ENCODE assay signal across 11 mouse cellular contexts in genomic region chr13:54736931-54737330, GRCm38 (mm10). TPM values are rescaled to one million over a fixed set of nuclear protein-coding genes. Genes with fewer than 3 reads are reported as not detected.
DNase-seq lines count a peak whose midpoint lies in the region; ATAC-seq lines count a peak whose summit lies in the region.
"Had no signal": no experiment of that assay in that cellular context is flagged by ENCODE, and none has a peak within 500 bp of the region (broad histone marks: within the 10 kb centered on the region; RNA-seq: fewer than 3 reads in every experiment).

No protein-coding gene starts in this region.

- no peak overlapping the region for H3K27ac ChIP-seq in heart, embryonic 14.5 days (replicated peaks in 1 of 2; ENCODE audit: control insufficient read depth in 1 of 2, insufficient read depth in 1 of 2, low read depth in 2 of 2, low read length in 2 of 2)
- H3K27ac ChIP-seq in liver, embryonic 12.5 days = no peak overlapping the region
- no peak overlapping the region for H3K27ac ChIP-seq in forebrain, embryonic 12.5 days
- no peak overlapping the region for H3K27ac ChIP-seq in neural tube, embryonic 13.5 days (replicated peaks)
- H3K27ac ChIP-seq: gastrocnemius, adult 2 months had no signal

- H3K9me3 ChIP-seq in heart, embryonic 14.5 days (ENCODE audit: control insufficient read depth, low read length) = no peaks in the 10 kb centered on the region
- no peaks in the 10 kb centered on the region for H3K9me3 ChIP-seq in liver, embryonic 12.5 days (replicated peaks)
- H3K9me3 ChIP-seq in forebrain, embryonic 12.5 days = no peaks in the 10 kb centered on the region
- no peaks in the 10 kb centered on the region for H3K9me3 ChIP-seq in neural tube, embryonic 13.5 days

- DNase-seq in heart, adult 11 months = no peak
- no peak for DNase-seq in liver
- no peak for DNase-seq in T-cell, adult 2 months (ENCODE audit: low spot score)
- DNase-seq: kidney, adult 9 months; lung, postnatal 10 days had no signal

- H3K4me2 ChIP-seq in heart, embryonic 14.5 days (ENCODE audit: low read length) = peak overlapping the region; percentile 66; the same call in 1 of the 2 replicates
- H3K4me2 ChIP-seq in liver, embryonic 12.5 days = peak overlapping the region; percentile 59; the same call in 1 of the 2 replicates
- H3K4me2 ChIP-seq in forebrain, embryonic 12.5 days = no peak overlapping the region
- peak overlapping the region; percentile 48; the same call in 1 of the 2 replicates for H3K4me2 ChIP-seq in neural tube, embryonic 13.5 days

- no peak overlapping the region for H3K9ac ChIP-seq in heart, embryonic 14.5 days (ENCODE audit: low read length)
- no peak overlapping the region for H3K9ac ChIP-seq in liver, embryonic 12.5 days
- no peak overlapping the region for H3K9ac ChIP-seq in forebrain, embryonic 12.5 days
- H3K9ac ChIP-seq in neural tube, embryonic 13.5 days = no peak overlapping the region

- peak overlapping the region in 1 of 2 experiments; percentile 42; a peak in 1 of 4 replicates for H3K4me3 ChIP-seq in heart, embryonic 14.5 days (ENCODE audit: control insufficient read depth in 1 of 2, insufficient read depth in 1 of 2, low read depth in 1 of 2, low read length in 2 of 2)
- no peak overlapping the region for H3K4me3 ChIP-seq in liver, embryonic 12.5 days
- 0 out of 2 replicates have a peak overlapping the region, but pooled peaks have one; percentile 32 for H3K4me3 ChIP-seq in forebrain, embryonic 12.5 days (replicated peaks)
- H3K4me3 ChIP-seq in neural tube, embryonic 13.5 days = no peak overlapping the region

- peaks cover 66% of the 10 kb centered on the region for H3K27me3 ChIP-seq in heart, embryonic 14.5 days (ENCODE audit: control insufficient read depth, insufficient read depth, low read length)
- H3K27me3 ChIP-seq in liver, embryonic 12.5 days (replicated peaks) = peaks cover 69% of the 10 kb centered on the region
- H3K27me3 ChIP-seq in forebrain, embryonic 12.5 days = peaks cover 54% of the 10 kb centered on the region
- H3K27me3 ChIP-seq in neural tube, embryonic 13.5 days = peaks cover 50% of the 10 kb centered on the region

- 35% methylated on average over 3 of the region's 3 CpGs for WGBS in heart, embryonic 14.5 days
- WGBS in liver, embryonic 12.5 days (ENCODE audit: insufficient replicate concordance) = 22% methylated on average over 3 of the region's 3 CpGs
- 30% methylated on average over 3 of the region's 3 CpGs for WGBS in forebrain, embryonic 12.5 days
- 28% methylated on average over 3 of the region's 3 CpGs for WGBS in neural tube, embryonic 13.5 days

- H3K4me1 ChIP-seq in heart, embryonic 14.5 days (ENCODE audit: control insufficient read depth in 2 of 2, insufficient read depth in 2 of 2, low read length in 2 of 2) = peaks cover 0 to 7% of the 10 kb centered on the region in 2 experiments; a peak in 1 of 4 replicates
- H3K4me1 ChIP-seq in liver, embryonic 12.5 days = 0 out of 2 replicates have a peak, but pooled peaks cover 7% of the 10 kb centered on the region
- peaks cover 24% of the 10 kb centered on the region for H3K4me1 ChIP-seq in forebrain, embryonic 12.5 days
- H3K4me1 ChIP-seq in neural tube, embryonic 13.5 days (replicated peaks) = peaks cover 14% of the 10 kb centered on the region

- H3K36me3 ChIP-seq in heart, embryonic 14.5 days (ENCODE audit: control insufficient read depth, insufficient read depth, low read length) = no peaks in the 10 kb centered on the region
- H3K36me3 ChIP-seq in liver, embryonic 12.5 days = no peaks in the 10 kb centered on the region
- peaks cover 47% of the 10 kb centered on the region for H3K36me3 ChIP-seq in forebrain, embryonic 12.5 days (replicated peaks)
- H3K36me3 ChIP-seq in neural tube, embryonic 13.5 days = peaks cover 69% of the 10 kb centered on the region

- ATAC-seq in heart, embryonic 14.5 days (ENCODE audit: insufficient number of reproducible peaks, insufficient read depth, low FRiP score, low read depth) = no peak
- no peak for ATAC-seq in liver, embryonic 12.5 days
- no peak for ATAC-seq in forebrain, embryonic 12.5 days (ENCODE audit: low FRiP score)
- ATAC-seq in neural tube, embryonic 13.5 days (ENCODE audit: low read depth) = no peak

RNA-seq across cellular contexts. Expression of gene Gprin1, which starts 12.7 kb away (rescaled TPM):
- polyA plus RNA-seq in heart, embryonic 14.5 days (2014; fragmentation: Nextera tagmentation; extraction: Ambion mirVana) = 0.08 and 0.12 TPM in 2 replicates
- polyA plus RNA-seq in liver, embryonic 12.5 days (2016; fragmentation: Nextera tagmentation; extraction: Ambion mirVana) = 0.23 and 0.35 TPM in 2 replicates
- 4.3 and 11.3 TPM in 2 replicates for polyA plus RNA-seq in forebrain, embryonic 12.5 days (2016; fragmentation: Nextera tagmentation; extraction: Ambion mirVana)
- 12.2 and 17.5 TPM in 2 replicates for polyA plus RNA-seq in neural tube, embryonic 13.5 days (2015; fragmentation: Nextera tagmentation; extraction: Ambion mirVana)

RNA-seq across cellular contexts. Expression of gene Sncb, which starts 29.5 kb away (rescaled TPM):
- not detected in 2 replicates for polyA plus RNA-seq in heart, embryonic 14.5 days (2014; fragmentation: Nextera tagmentation; extraction: Ambion mirVana)
- polyA plus RNA-seq in liver, embryonic 12.5 days (2016; fragmentation: Nextera tagmentation; extraction: Ambion mirVana) = not detected in 2 replicates
- 2.7 and 3.6 TPM in 2 replicates for polyA plus RNA-seq in forebrain, embryonic 12.5 days (2016; fragmentation: Nextera tagmentation; extraction: Ambion mirVana)
- 21.1 and 21.6 TPM in 2 replicates for polyA plus RNA-seq in neural tube, embryonic 13.5 days (2015; fragmentation: Nextera tagmentation; extraction: Ambion mirVana)
- polyA plus RNA-seq: thymus, postnatal 0 days had no signal

RNA-seq across cellular contexts. Expression of gene Cdhr2, which starts 35.7 kb away (rescaled TPM):
- polyA plus RNA-seq in heart, embryonic 14.5 days (2014; fragmentation: Nextera tagmentation; extraction: Ambion mirVana) = not detected in 2 replicates
- 7.7 and 9.9 TPM in 2 replicates for polyA plus RNA-seq in liver, embryonic 12.5 days (2016; fragmentation: Nextera tagmentation; extraction: Ambion mirVana)
- polyA plus RNA-seq in forebrain, embryonic 12.5 days (2016; fragmentation: Nextera tagmentation; extraction: Ambion mirVana) = 0.05 TPM in 1 of 2 replicates, not detected in the other
- polyA plus RNA-seq in neural tube, embryonic 13.5 days (2015; fragmentation: Nextera tagmentation; extraction: Ambion mirVana) = 0.06 and 0.07 TPM in 2 replicates

RNA-seq across cellular contexts. Expression of gene Rnf44, which starts 43.2 kb away (rescaled TPM):
- 52.1 and 60.2 TPM in 2 replicates for polyA plus RNA-seq in heart, embryonic 14.5 days (2014; fragmentation: Nextera tagmentation; extraction: Ambion mirVana)
- 36.8 and 38.4 TPM in 2 replicates for polyA plus RNA-seq in liver, embryonic 12.5 days (2016; fragmentation: Nextera tagmentation; extraction: Ambion mirVana)
- 102 and 113 TPM in 2 replicates for polyA plus RNA-seq in forebrain, embryonic 12.5 days (2016; fragmentation: Nextera tagmentation; extraction: Ambion mirVana)
- 84.2 and 92.9 TPM in 2 replicates for polyA plus RNA-seq in neural tube, embryonic 13.5 days (2015; fragmentation: Nextera tagmentation; extraction: Ambion mirVana)

RNA-seq across cellular contexts. Expression of gene Eif4e1b, which starts 46.9 kb away (rescaled TPM):
- polyA plus RNA-seq in heart, embryonic 14.5 days (2014; fragmentation: Nextera tagmentation; extraction: Ambion mirVana) = not detected in 2 replicates
- not detected in 2 replicates for polyA plus RNA-seq in liver, embryonic 12.5 days (2016; fragmentation: Nextera tagmentation; extraction: Ambion mirVana)
- not detected in 2 replicates for polyA plus RNA-seq in forebrain, embryonic 12.5 days (2016; fragmentation: Nextera tagmentation; extraction: Ambion mirVana)
- not detected in 2 replicates for polyA plus RNA-seq in neural tube, embryonic 13.5 days (2015; fragmentation: Nextera tagmentation; extraction: Ambion mirVana)
- polyA plus RNA-seq: thymus, postnatal 0 days had no signal
